Mouse (Mus musculus) cerebellum, adult 18-20 months (tissue): ENCODE results near the gene Slc25a25.
A peak's percentile ranks its signal among the peaks of the same experiment; 100 is the strongest.

Experiments
- DNase-seq, 2 experiments: peaks; one replicate each; pipeline ENCODE4 v3.0.0; 2021

Gene Slc25a25

GRCm38 (mm10) chr2:32426141-32426540 is 25.1 kb downstream of the Slc25a25 start:
- DNase-seq, result no peak

GRCm38 (mm10) chr2:32425568-32425967 is 25.7 kb downstream of the Slc25a25 start:
- DNase-seq, result no peak

DNA sequence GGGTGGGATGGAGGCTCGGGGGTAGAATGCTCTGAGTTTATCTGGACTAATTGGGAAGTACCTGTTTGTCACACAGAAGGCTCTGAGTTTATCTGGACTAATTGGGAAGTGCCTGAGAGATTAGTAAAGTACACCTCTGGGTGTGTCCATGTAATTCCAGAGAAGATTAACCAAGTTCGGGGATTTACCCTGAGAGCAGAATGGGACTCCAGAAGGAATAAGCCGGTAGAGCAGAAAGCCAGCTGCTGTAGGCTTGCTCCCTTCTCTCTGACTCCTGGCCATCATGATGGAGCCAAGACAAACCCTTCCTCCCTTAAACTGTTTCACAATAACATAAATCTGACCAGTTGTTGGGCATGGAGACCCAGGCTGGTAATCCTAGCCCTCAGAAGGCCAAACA is 26.4 kb downstream of the Slc25a25 start:
- no peak for DNase-seq

DNA sequence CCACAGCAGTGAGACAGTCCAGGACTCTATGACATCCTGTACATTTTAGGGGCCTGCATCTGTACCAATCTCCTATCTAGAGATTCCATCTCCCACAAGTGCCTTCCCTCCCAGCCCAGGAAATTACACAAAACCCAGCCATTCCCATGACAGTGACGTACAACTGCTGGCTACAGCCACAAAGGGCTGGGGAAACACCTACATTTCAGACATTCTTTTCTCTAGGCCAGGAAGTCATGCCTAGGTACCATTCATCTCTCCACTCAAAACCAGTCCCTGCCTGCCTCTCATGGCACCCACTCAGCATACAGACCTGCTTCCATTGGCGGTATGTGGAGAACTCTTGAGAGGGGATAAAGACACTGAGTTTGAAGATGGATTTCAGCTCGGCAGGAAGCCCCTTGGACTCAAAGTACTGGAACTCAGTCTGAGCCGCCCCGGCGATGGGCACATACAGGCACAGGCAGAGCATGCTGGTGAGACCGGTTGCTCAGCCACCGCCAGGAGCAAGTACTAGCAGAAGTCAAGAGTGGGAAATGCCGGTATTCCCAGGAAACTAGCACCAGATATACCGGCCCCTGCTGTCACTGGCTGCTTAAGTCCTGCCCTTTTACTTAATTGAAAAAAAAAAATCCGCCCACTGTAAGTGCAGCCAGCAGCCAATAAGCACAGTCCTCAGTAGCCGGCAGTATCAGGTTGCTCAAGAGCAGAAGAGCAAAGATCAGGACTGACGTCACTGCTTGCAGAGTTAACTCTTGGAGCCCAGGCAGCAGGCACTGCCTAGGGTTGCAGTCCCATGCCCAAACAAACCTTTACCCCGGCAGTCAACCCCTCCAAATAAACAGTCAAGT is 27.5 kb downstream of the Slc25a25 start:
- peak; percentile 59 to 74 for DNase-seq

GRCm38 (mm10) chr2:32421851-32422251 is 29.4 kb downstream of the Slc25a25 start:
- DNase-seq, result no peak

GRCm38 (mm10) chr2:32420647-32421046 is 30.6 kb downstream of the Slc25a25 start:
- DNase-seq, result no peak

- no peak for DNase-seq
Measured at GRCm38 (mm10) chr2:32420066-32420608, 31.1 kb downstream of the Slc25a25 start.

DNA sequence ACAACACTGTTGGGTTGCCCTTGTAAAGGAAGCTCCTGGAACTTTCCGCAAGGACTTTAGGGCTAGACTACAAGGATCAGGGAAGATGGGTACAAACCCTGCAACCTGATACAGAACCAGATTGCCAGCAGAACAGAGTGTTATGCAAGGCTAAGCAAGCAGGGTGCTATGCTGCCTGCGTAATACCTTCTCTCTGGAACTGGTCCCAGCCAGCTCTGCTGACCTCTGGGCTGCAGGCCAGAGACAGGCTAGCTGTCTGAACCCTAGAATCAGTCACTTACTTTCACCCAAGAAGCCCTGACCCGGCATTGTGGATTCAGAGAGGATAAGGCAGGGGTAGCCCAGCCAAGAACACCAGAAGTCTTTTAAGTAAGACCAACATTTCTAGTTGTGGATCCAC is 31.9 kb downstream of the Slc25a25 start:
- peak; percentile 71 to 80 for DNase-seq

GRCm38 (mm10) chr2:32418430-32419151 is 32.7 kb downstream of the Slc25a25 start:
- DNase-seq, result no peak

DNA sequence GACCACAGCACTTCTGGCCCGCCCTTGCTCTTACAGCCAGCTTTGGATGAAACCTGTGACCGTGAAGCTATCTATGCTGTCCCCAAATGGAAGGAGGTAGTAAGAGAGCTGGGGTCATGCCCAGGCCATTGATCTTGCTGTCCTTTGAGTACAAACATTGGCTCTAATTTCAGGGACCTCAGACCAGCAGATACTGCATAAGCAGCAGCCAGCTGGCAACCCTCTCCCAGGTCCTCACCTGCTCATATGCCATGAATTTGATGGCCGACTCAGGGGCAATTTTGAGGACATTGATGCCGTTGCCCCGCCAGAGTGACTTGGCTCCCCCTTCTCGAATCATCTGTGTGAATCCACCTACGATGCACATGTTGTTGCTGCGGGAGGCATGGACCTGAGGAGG is 33.8 kb downstream of the Slc25a25 start:
- DNase-seq, result no peak

GRCm38 (mm10) chr2:32416556-32416955 is 34.7 kb downstream of the Slc25a25 start:
- DNase-seq, result no peak

GRCm38 (mm10) chr2:32415801-32416200 is 35.4 kb downstream of the Slc25a25 start:
- DNase-seq, result no peak

DNA sequence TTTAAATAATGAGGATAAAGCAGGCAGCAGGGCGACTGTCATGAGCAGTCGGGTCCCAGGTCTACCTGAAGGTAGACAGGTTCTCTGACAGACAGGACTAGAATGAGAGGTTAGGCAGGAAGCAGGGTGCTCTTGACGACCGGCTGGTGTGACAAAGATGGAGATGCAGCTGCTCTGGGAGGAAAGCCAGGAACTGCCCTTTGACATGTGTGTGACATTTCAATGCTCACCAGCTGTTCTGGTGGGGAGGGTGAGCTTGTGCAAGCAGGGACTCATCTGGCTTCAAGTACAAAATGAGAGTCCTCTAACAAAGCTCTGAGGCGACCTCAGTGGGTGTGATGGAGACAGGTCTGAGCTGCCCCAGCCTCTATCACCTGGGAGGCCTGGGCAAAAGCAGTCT is 37.3 kb downstream of the Slc25a25 start:
- DNase-seq, result no peak

DNA sequence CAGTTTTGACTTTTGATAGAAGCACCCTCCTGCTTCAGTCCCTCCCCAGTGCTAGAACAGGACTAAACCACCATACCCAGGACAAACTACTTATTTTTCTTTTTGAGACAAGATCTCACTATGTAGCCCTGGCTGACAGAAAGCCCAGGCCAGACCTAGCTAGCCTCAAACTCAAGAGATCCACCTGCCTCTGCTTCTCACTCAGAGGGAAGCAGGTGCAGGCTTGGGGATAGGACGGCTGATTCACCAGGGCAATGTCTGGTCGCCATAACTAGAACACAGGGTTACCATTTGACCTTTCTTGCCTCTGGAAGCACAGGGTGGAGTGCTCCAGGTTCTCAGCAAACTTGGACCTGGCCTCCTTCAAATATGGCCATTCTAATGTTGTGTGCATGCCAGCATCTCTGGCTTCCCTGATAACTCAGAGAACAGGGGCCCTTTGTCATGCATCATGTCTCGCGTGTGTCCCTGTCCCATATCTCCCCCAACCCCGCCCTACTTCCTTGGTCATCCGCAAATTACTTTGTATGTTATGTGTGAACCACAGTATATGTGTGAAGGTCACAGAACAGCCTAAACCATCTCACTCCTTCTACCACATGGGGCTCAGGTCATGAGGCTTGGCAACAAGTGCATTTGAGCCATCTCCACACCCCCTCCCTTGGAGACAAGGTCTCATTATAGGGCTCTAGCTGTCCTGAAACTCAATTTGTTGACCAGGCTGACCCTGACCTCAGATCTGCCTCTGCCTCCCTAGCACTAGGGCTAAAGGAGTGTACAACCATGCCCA is 38.3 kb downstream of the Slc25a25 start:
- DNase-seq, result no peak

DNA sequence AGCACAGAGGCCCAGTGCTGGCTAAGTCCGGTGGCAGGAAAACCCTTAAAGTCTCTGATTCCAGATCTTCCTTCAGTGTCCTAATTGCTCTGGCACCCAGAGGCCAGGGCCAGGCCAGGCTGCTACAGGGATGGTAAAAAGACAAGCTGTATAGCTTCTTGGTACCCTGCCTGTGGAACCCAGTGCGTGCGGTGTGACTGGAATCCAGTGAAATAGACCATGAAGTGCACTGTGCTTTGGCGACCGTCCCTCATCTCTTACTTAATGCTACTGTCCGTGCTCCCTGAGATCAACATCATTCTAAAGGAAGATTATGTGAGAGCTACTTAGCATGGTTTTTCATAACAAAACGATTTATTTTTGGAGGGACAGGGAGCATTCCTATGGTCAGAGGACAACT is 39.8 kb downstream of the Slc25a25 start:
- no peak for DNase-seq

DNA sequence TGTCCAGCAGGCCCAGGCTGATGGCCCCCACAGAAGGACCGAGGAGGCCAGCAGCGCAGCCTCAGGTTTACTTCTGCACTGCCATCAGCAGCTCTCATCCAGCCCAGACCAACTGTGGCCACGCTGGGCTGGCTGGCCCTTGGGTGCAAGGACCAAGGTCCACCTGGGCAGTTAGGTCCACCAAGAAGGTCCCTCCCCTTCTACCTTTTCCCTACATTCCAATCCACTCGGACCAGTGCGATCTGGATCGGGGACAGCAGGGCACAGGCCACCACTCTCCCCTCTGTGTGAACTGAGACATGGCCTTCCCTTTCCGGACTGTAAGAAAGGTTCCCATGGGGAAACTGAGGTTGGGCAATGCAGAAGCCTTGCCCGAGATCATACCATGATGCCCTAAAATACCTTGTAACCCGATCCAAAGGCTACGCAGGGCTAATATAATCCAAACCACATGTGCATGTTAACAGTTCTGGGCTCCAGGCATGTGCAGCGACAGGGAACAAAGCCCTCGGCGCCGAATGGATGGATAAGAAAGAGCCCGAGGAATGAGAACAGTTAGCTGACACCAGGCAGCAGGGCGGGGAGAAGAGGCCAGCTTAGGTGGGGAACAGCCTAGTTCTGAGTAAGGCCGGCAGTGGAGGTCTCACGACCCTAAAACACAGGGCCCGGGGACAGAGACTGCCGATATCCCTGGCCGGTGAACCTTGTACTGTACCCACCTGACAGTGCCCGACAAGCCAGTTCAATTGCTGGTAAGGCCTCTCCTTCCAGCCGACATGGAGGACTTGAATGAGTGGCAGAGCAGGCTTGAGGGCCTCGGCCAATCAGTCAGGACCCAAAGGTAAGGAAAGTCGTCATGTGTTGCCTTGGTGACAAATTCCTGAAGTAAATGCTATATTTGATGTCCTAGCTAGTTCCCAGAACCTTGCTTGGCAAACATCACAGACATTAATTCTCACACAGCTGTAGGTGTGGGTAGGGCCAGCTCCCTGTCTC is 42.5 kb downstream of the Slc25a25 start:
- DNase-seq, result no peak

GRCm38 (mm10) chr2:32407144-32407824 is 44.0 kb downstream of the Slc25a25 start:
- DNase-seq, result no peak

DNA sequence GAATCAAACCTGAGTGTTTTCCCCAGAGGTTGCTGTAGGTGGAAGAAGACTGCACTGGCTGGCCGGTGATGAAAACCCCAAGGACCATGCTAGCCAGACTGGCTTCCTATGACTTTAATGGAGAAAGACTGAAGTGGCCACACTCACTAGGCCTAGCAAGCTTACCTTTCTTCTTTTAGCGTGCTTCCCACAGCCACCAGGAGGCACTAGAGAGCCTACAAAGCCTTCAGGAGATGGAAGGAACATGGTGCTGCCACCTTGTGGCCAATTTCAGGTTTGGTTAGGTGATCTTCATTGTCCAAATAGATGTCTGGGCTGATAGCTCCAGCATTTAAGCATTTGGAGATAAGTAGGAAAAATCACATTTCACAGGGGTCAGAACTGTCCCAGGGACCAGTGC is 46.6 kb downstream of the Slc25a25 start:
- peak; percentile 96 to 98 for DNase-seq

- peak in 1 of 2 experiments; percentile 33 for DNase-seq
Measured at GRCm38 (mm10) chr2:32396695-32397094, 54.5 kb downstream of the Slc25a25 start.

- DNase-seq, result peak; percentile 90 to 93
Measured at GRCm38 (mm10) chr2:32395946-32396621, 55.2 kb downstream of the Slc25a25 start.
